Comparison of ENCODE assay signal across 15 mouse cellular contexts in genomic region chr14:22936701-22937100, GRCm38 (mm10).
"Had no signal": no experiment of that assay in that cellular context is flagged by ENCODE, and none has a peak within 500 bp of the region (broad histone marks: within the 10 kb centered on the region; RNA-seq: fewer than 3 reads in every experiment).

No protein-coding gene starts in this region.

- H3K9ac ChIP-seq: kidney, embryonic 15.5 days; limb, embryonic 13.5 days; liver, embryonic 14.5 days; neural tube, embryonic 13.5 days; stomach, embryonic 15.5 days had no signal

- H3K27me3 ChIP-seq: kidney, embryonic 15.5 days; limb, embryonic 13.5 days; neural tube, embryonic 13.5 days; stomach, embryonic 15.5 days had no signal

- DNase-seq: kidney, adult 2 months; kidney, postnatal 14 days; lung, adult 2 months; lung, postnatal 10 days; midbrain, embryonic 14.5 days; right cerebral cortex, postnatal 14 days; thymus, adult 2 months; thymus, postnatal 36 days had no signal

- H3K4me2 ChIP-seq: kidney, embryonic 15.5 days; limb, embryonic 13.5 days; neural tube, embryonic 13.5 days; stomach, embryonic 15.5 days had no signal

- H3K36me3 ChIP-seq: kidney, embryonic 15.5 days; limb, embryonic 13.5 days; neural tube, embryonic 13.5 days; stomach, embryonic 15.5 days had no signal

- H3K4me3 ChIP-seq: kidney, embryonic 15.5 days; left cerebral cortex, adult 2 months; limb, embryonic 13.5 days; neural tube, embryonic 13.5 days; stomach, embryonic 15.5 days had no signal

- ATAC-seq: intestine, embryonic 16.5 days had no signal

- H3K4me1 ChIP-seq: neural tube, embryonic 13.5 days had no signal

- H3K9me3 ChIP-seq: kidney, embryonic 15.5 days; limb, embryonic 13.5 days; neural tube, embryonic 13.5 days; stomach, embryonic 15.5 days had no signal

- H3K27ac ChIP-seq: kidney, embryonic 15.5 days; left cerebral cortex, adult 2 months; limb, embryonic 13.5 days; liver, embryonic 14.5 days; neural tube, embryonic 13.5 days; stomach, embryonic 15.5 days had no signal
